Mouse (Mus musculus) limb, embryonic 14.5 days (tissue): ENCODE measurements around the gene Wfdc1. TPM values are rescaled to one million over a fixed set of nuclear protein-coding genes. Genes with fewer than 3 reads are reported as not detected.

ENCODE experiments used
- ATAC-seq: fragments of 200-750 bp; cut with Nextera tagmentation; 2 replicates; pipeline ENCODE4 v1.8.0; 2017; ENCODE audit warnings: low read depth, moderate number of reproducible peaks, moderate TSS enrichment; ENCODE audit not compliant: low FRiP score
- DNase-seq: peaks from one replicate; pipeline ENCODE4 v3.0.0-alpha.2; 2015; ENCODE audit warnings: low spot score
- H3K27ac ChIP-seq: fragments of 300-500 bp; sonication (generic); replicated peaks from 2 replicates; pipeline ENCODE4 v1.5.1; 2014; ENCODE audit warnings: low read depth, mild to moderate bottlenecking, low read length, moderate library complexity, mixed read lengths
- H3K27me3 ChIP-seq: fragments of 300-500 bp; sonication (generic); 2 replicates; pipeline ENCODE4 v1.6.1; 2014; ENCODE audit warnings: low read length, mixed read lengths; ENCODE audit not compliant: control insufficient read depth, insufficient read depth
- H3K36me3 ChIP-seq: fragments of 300-500 bp; sonication (generic); 2 replicates; pipeline ENCODE4 v1.6.1; 2014; ENCODE audit warnings: mild to moderate bottlenecking, low read length, moderate library complexity, mixed read lengths; ENCODE audit not compliant: control insufficient read depth, insufficient read depth
- H3K4me1 ChIP-seq: fragments of 300-500 bp; sonication (generic); 2 replicates; pipeline ENCODE4 v1.6.1; 2014; ENCODE audit warnings: antibody characterized with exemption, low read length, mixed read lengths; ENCODE audit not compliant: control insufficient read depth, insufficient read depth
- H3K4me2 ChIP-seq: fragments of 300-500 bp; sonication (generic); replicated peaks from 2 replicates; pipeline ENCODE4 v1.6.1; 2014; ENCODE audit warnings: low read depth, mild to moderate bottlenecking, low read length, moderate library complexity; ENCODE audit not compliant: severe bottlenecking
- H3K4me3 ChIP-seq: fragments of 300-500 bp; sonication (generic); replicated peaks from 2 replicates; pipeline ENCODE4 v1.5.1; 2014; ENCODE audit warnings: low read length
- H3K9ac ChIP-seq: fragments of 300-500 bp; sonication (generic); 2 replicates; pipeline ENCODE4 v1.6.1; 2014; ENCODE audit warnings: mild to moderate bottlenecking, low read depth, low read length, moderate library complexity; ENCODE audit not compliant: severe bottlenecking
- H3K9me3 ChIP-seq: fragments of 300-500 bp; sonication (generic); 2 replicates; pipeline ENCODE4 v1.6.1; 2016; ENCODE audit warnings: low read length; ENCODE audit not compliant: control insufficient read depth
- POLR2A ChIP-seq: fragments of 200-500 bp; IDR thresholded peaks from 2 replicates; pipeline ENCODE4 v1.8.0; 2012; ENCODE audit warnings: inconsistent platforms, mild to moderate bottlenecking, moderate library complexity, borderline replicate concordance; ENCODE audit not compliant: insufficient read depth, insufficient read length; ENCODE audit errors: extremely low read depth
- WGBS: fragments of 180-500 bp; shearing (Covaris S2); extraction: QIAGEN DNeasy Blood & Tissue Kit; methylation state at CpG from one replicate; pipeline ENCODE4 v1.1.7; 2014; 5-methylcytosine and 5-hydroxymethylcytosine counted together
- polyA plus RNA-seq, 2 experiments: library from polyadenylated mRNA; depleted of rRNA in 1 of 2; stranded (reverse) in 1 of 2; unstranded in 1 of 2; fragments of >200 nt; fragmentation: Nextera tagmentation in 1 of 2; extraction: Ambion mirVana in 1 of 2; gene quantifications; 2 replicates each; pipeline versions ENCODE4 v1.2.1 to v1.2.3; 2012 to 2014

Wfdc1 gene
- polyA plus RNA-seq, 2 experiments, result 0.80 to 0.91 TPM

GRCm38 (mm10) chr8:119713421-119713820, 47.3 kb downstream of the Wfdc1 start:
- ATAC-seq (no peak), DNase-seq (no peak)
- no peak for TF ChIP-seq POLR2A
- no peaks in the 10 kb centered on the region for H3K36me3 ChIP-seq
- H3K4me1 ChIP-seq, result 0 out of 2 replicates have a peak, but pooled peaks cover 4% of the 10 kb centered on the region
- 78% methylated on average over 5 of the region's 5 CpGs for WGBS
- H3K27me3 ChIP-seq, result no peaks in the 10 kb centered on the region; the same call in 1 of the 2 replicates
- no peak overlapping the region for H3K27ac ChIP-seq
- no peak overlapping the region for H3K9ac ChIP-seq
- H3K4me2 ChIP-seq, result no peak overlapping the region
- no peaks in the 10 kb centered on the region for H3K9me3 ChIP-seq
- no peak overlapping the region for H3K4me3 ChIP-seq

- DNase-seq, result no peak
- TF ChIP-seq POLR2A, result no peak
- 74% methylated on average over 12 of the region's 12 CpGs for WGBS
- Histone ChIP-seq H3K9ac (no peak overlapping the region), H3K4me2 (no peak overlapping the region), H3K4me1 (no peaks in the 10 kb centered on the region), H3K27me3 (no peaks in the 10 kb centered on the region; the same call in 1 of the 2 replicates), H3K36me3 (no peaks in the 10 kb centered on the region), H3K4me3 (no peak overlapping the region), H3K27ac (no peak overlapping the region), H3K9me3 (no peaks in the 10 kb centered on the region)
- no peak for ATAC-seq
Measured at GRCm38 (mm10) chr8:119715221-119715620, 49.1 kb downstream of the Wfdc1 start.

- Histone ChIP-seq H3K9me3 (no peaks in the 10 kb centered on the region), H3K27ac (no peak overlapping the region), H3K27me3 (no peaks in the 10 kb centered on the region; the same call in 1 of the 2 replicates), H3K4me1 (no peaks in the 10 kb centered on the region), H3K4me3 (no peak overlapping the region), H3K9ac (no peak overlapping the region), H3K36me3 (no peaks in the 10 kb centered on the region), H3K4me2 (no peak overlapping the region)
- no peak for TF ChIP-seq POLR2A
- DNase-seq (no peak), ATAC-seq (no peak)
Measured at GRCm38 (mm10) chr8:119716730-119717299, 50.6 kb downstream of the Wfdc1 start.

GRCm38 (mm10) chr8:119717765-119718164, 51.6 kb downstream of the Wfdc1 start:
- no peak overlapping the region for H3K4me3 ChIP-seq
- WGBS, result 65% methylated on average over 9 of the region's 9 CpGs
- H3K27me3 ChIP-seq, result no peaks in the 10 kb centered on the region; the same call in 1 of the 2 replicates
- no peaks in the 10 kb centered on the region for H3K4me1 ChIP-seq
- no peak overlapping the region for H3K4me2 ChIP-seq
- H3K36me3 ChIP-seq, result no peaks in the 10 kb centered on the region
- H3K9ac ChIP-seq, result no peak overlapping the region
- ATAC-seq, result no peak
- TF ChIP-seq POLR2A, result no peak
- DNase-seq, result no peak
- H3K27ac ChIP-seq, result no peak overlapping the region
- H3K9me3 ChIP-seq, result no peaks in the 10 kb centered on the region

GRCm38 (mm10) chr8:119719011-119719501, 52.9 kb downstream of the Wfdc1 start:
- Histone ChIP-seq H3K4me1 (no peaks in the 10 kb centered on the region), H3K9me3 (no peaks in the 10 kb centered on the region), H3K4me3 (no peak overlapping the region), H3K27ac (no peak overlapping the region), H3K4me2 (no peak overlapping the region), H3K9ac (no peak overlapping the region), H3K36me3 (no peaks in the 10 kb centered on the region), H3K27me3 (no peaks in the 10 kb centered on the region; the same call in 1 of the 2 replicates)
- TF ChIP-seq POLR2A, result no peak
- ATAC-seq, result no peak
- WGBS, result 72% methylated on average over 12 of the region's 12 CpGs
- no peak for DNase-seq
